Mouse (Mus musculus) kidney, embryonic 16.5 days (tissue): Measurements from ENCODE around the gene Tmem97. TPM values are rescaled to one million over a fixed set of nuclear protein-coding genes. Genes with fewer than 3 reads are reported as not detected.
A peak's percentile ranks its signal among the peaks of the same experiment; 100 is the strongest.

ENCODE experiments used
- ATAC-seq: fragments of 200-750 bp; cut with Nextera tagmentation; 2 replicates; pipeline ENCODE4 v1.8.0; 2017; ENCODE audit warnings: moderate TSS enrichment; ENCODE audit not compliant: low FRiP score, low TSS enrichment
- H3K27ac ChIP-seq: fragments of 300-500 bp; sonication (generic); 2 replicates; pipeline ENCODE4 v1.5.1; 2014; ENCODE audit warnings: low read length
- H3K27me3 ChIP-seq: fragments of 300-500 bp; sonication (generic); 2 replicates; pipeline ENCODE4 v1.6.1; 2014; ENCODE audit warnings: low read length, control low read depth, mixed read lengths; ENCODE audit not compliant: insufficient read depth
- H3K36me3 ChIP-seq: fragments of 300-500 bp; sonication (generic); 2 replicates; pipeline ENCODE4 v1.6.1; 2014; ENCODE audit warnings: low read length, control low read depth, mixed read lengths; ENCODE audit not compliant: insufficient read depth
- H3K4me1 ChIP-seq: fragments of 300-500 bp; sonication (generic); 2 replicates; pipeline ENCODE4 v1.6.1; 2014; ENCODE audit warnings: low read length, control low read depth, mixed read lengths; ENCODE audit not compliant: insufficient read depth
- H3K4me2 ChIP-seq: fragments of 300-500 bp; sonication (generic); replicated peaks from 2 replicates; pipeline ENCODE4 v1.6.1; 2014; ENCODE audit warnings: low read depth, low read length
- H3K4me3 ChIP-seq: fragments of 300-500 bp; sonication (generic); 2 replicates; pipeline ENCODE4 v1.5.1; 2014; ENCODE audit warnings: mild to moderate bottlenecking, low read length
- H3K9ac ChIP-seq: fragments of 300-500 bp; sonication (generic); replicated peaks from 2 replicates; pipeline ENCODE4 v1.6.1; 2014; ENCODE audit warnings: low read length
- H3K9me3 ChIP-seq: fragments of 300-500 bp; sonication (generic); 2 replicates; pipeline ENCODE4 v1.6.1; 2016; ENCODE audit warnings: low read length, control low read depth
- WGBS: fragments of 180-500 bp; shearing (Covaris S2); extraction: QIAGEN DNeasy Blood & Tissue Kit; methylation state at CpG from one replicate; pipeline ENCODE4 v1.1.7; 2014; 5-methylcytosine and 5-hydroxymethylcytosine counted together
- polyA plus RNA-seq: library from polyadenylated mRNA; unstranded; fragments of >200 nt; fragmentation: Nextera tagmentation; extraction: Ambion mirVana; gene quantifications from 2 replicates; pipeline ENCODE4 v1.2.1, GENCODE M21; 2015

Gene Tmem97
- polyA plus RNA-seq, 1 experiment from 2014 or later = 70.7 TPM

GRCm38 (mm10) chr11:78557241-78557640 is 6.7 kb upstream of the Tmem97 start:
- Histone ChIP-seq H3K4me1 (no peaks in the 10 kb centered on the region), H3K27me3 (no peaks in the 10 kb centered on the region), H3K9ac (no peak overlapping the region), H3K9me3 (peaks cover 3% of the 10 kb centered on the region; the same call in 1 of the 2 replicates), H3K4me2 (no peak overlapping the region), H3K4me3 (no peak overlapping the region), H3K27ac (no peak overlapping the region), H3K36me3 (no peaks in the 10 kb centered on the region)
- WGBS = 51% methylated on average over 8 of the region's 8 CpGs
- ATAC-seq = no peak

- no peak for ATAC-seq
- Histone ChIP-seq H3K9me3 (peaks cover 3% of the 10 kb centered on the region; the same call in 1 of the 2 replicates), H3K27me3 (no peaks in the 10 kb centered on the region), H3K36me3 (no peaks in the 10 kb centered on the region), H3K4me1 (no peaks in the 10 kb centered on the region), H3K9ac (no peak overlapping the region), H3K4me2 (no peak overlapping the region), H3K4me3 (no peak overlapping the region), H3K27ac (no peak overlapping the region)
- WGBS = 71% methylated on average over 4 of the region's 4 CpGs
Observed at GRCm38 (mm10) chr11:78556070-78556469, 5.5 kb upstream of the Tmem97 start.

GRCm38 (mm10) chr11:78555623-78556022 is 5.0 kb upstream of the Tmem97 start:
- 77% methylated on average over 3 of the region's 3 CpGs for WGBS

GRCm38 (mm10) chr11:78551059-78551398 is 452 bp upstream of the Tmem97 start:
- peaks cover 13% of the 10 kb centered on the region for H3K4me1 ChIP-seq
- H3K27ac ChIP-seq = peak overlapping the region; percentile 64
- H3K36me3 ChIP-seq = no peaks in the 10 kb centered on the region
- H3K4me3 ChIP-seq = peak overlapping the region; percentile 71
- 36% methylated on average over 6 of the region's 6 CpGs for WGBS
- peak overlapping the region; percentile 74 for H3K4me2 ChIP-seq
- H3K9me3 ChIP-seq = peaks cover 3% of the 10 kb centered on the region; the same call in 1 of the 2 replicates
- H3K9ac ChIP-seq = peak overlapping the region; percentile 80
- H3K27me3 ChIP-seq = no peaks in the 10 kb centered on the region
- peak; percentile 28 for ATAC-seq

More at GRCm38 (mm10) chr11:78555623-78556022, 5.0 kb upstream of the Tmem97 start:
- Histone ChIP-seq H3K27ac (no peak overlapping the region), H3K4me2 (no peak overlapping the region), H3K27me3 (no peaks in the 10 kb centered on the region), H3K9me3 (peaks cover 3% of the 10 kb centered on the region; the same call in 1 of the 2 replicates), H3K9ac (no peak overlapping the region), H3K4me3 (no peak overlapping the region), H3K4me1 (no peaks in the 10 kb centered on the region), H3K36me3 (no peaks in the 10 kb centered on the region)
- no peak for ATAC-seq

GRCm38 (mm10) chr11:78549491-78549987 is 1.0 kb downstream of the Tmem97 start:
- Histone ChIP-seq H3K4me1 (peaks cover 13% of the 10 kb centered on the region), H3K4me3 (peak overlapping the region; percentile 71), H3K9me3 (peaks cover 3% of the 10 kb centered on the region; the same call in 1 of the 2 replicates), H3K27ac (no peak overlapping the region), H3K4me2 (peak overlapping the region; percentile 74), H3K27me3 (no peaks in the 10 kb centered on the region), H3K9ac (peak overlapping the region; percentile 77), H3K36me3 (no peaks in the 10 kb centered on the region; the same call in 1 of the 2 replicates)
- no peak for ATAC-seq
- 2% methylated on average over 5 of the region's 5 CpGs for WGBS

GRCm38 (mm10) chr11:78547718-78548460 is 2.7 kb downstream of the Tmem97 start:
- Histone ChIP-seq H3K27me3 (no peaks in the 10 kb centered on the region), H3K36me3 (peaks cover 4% of the 10 kb centered on the region), H3K4me3 (no peak overlapping the region), H3K4me2 (no peak overlapping the region), H3K9me3 (no peaks in the 10 kb centered on the region), H3K9ac (no peak overlapping the region), H3K27ac (no peak overlapping the region), H3K4me1 (peaks cover 13% of the 10 kb centered on the region)
- ATAC-seq = no peak
- 70% methylated on average over 2 of the region's 2 CpGs for WGBS

- no peak overlapping the region for H3K9ac ChIP-seq
- no peaks in the 10 kb centered on the region for H3K27me3 ChIP-seq
- no peaks in the 10 kb centered on the region for H3K9me3 ChIP-seq
- no peak overlapping the region for H3K4me3 ChIP-seq
- H3K4me2 ChIP-seq = no peak overlapping the region
- no peak overlapping the region for H3K27ac ChIP-seq
- H3K4me1 ChIP-seq = peaks cover 13% of the 10 kb centered on the region
- ATAC-seq = no peak
- WGBS = 73% methylated on average over 8 of the region's 8 CpGs
- peaks cover 19% of the 10 kb centered on the region for H3K36me3 ChIP-seq
Observed at GRCm38 (mm10) chr11:78545181-78545580, 5.4 kb downstream of the Tmem97 start.

- Histone ChIP-seq H3K4me2 (no peak overlapping the region), H3K9me3 (no peaks in the 10 kb centered on the region), H3K27me3 (no peaks in the 10 kb centered on the region), H3K4me3 (no peak overlapping the region), H3K27ac (no peak overlapping the region), H3K9ac (no peak overlapping the region), H3K4me1 (peaks cover 10% of the 10 kb centered on the region), H3K36me3 (peaks cover 24% of the 10 kb centered on the region)
- WGBS = 94% methylated on average over 7 of the region's 7 CpGs
- no peak for ATAC-seq
Observed at GRCm38 (mm10) chr11:78544449-78545111, 6.0 kb downstream of the Tmem97 start.

- Histone ChIP-seq H3K4me3 (no peak overlapping the region), H3K27me3 (no peaks in the 10 kb centered on the region), H3K4me1 (peaks cover 11% of the 10 kb centered on the region), H3K4me2 (no peak overlapping the region), H3K36me3 (peaks cover 25% of the 10 kb centered on the region), H3K27ac (no peak overlapping the region), H3K9ac (no peak overlapping the region), H3K9me3 (no peaks in the 10 kb centered on the region)
- WGBS = 94% methylated on average over 3 of the region's 3 CpGs
- no peak for ATAC-seq
Observed at GRCm38 (mm10) chr11:78540358-78540757, 10.2 kb downstream of the Tmem97 start.

- H3K4me2 ChIP-seq = peak overlapping the region; percentile 79
- H3K36me3 ChIP-seq = peaks cover 18% of the 10 kb centered on the region
- peak; percentile 5 for ATAC-seq
Observed at GRCm38 (mm10) chr11:78536690-78537084, 13.9 kb downstream of the Tmem97 start.

More at GRCm38 (mm10) chr11:78536690-78537084, 13.9 kb downstream of the Tmem97 start:
- Histone ChIP-seq H3K27ac (peak overlapping the region; percentile 82), H3K4me3 (peak overlapping the region; percentile 87), H3K4me1 (peaks cover 18% of the 10 kb centered on the region), H3K9me3 (no peaks in the 10 kb centered on the region), H3K27me3 (no peaks in the 10 kb centered on the region), H3K9ac (peak overlapping the region; percentile 88)
- 2% methylated on average over 14 of the region's 14 CpGs for WGBS
